Mouse (Mus musculus) midbrain, embryonic 14.5 days (tissue): ENCODE measurements around the gene Cela1. TPM values are rescaled to one million over a fixed set of nuclear protein-coding genes. Genes with fewer than 3 reads are reported as not detected.
A peak's percentile ranks its signal among the peaks of the same experiment; 100 is the strongest.

Source experiments
- ATAC-seq: fragments of 200-750 bp; cut with Nextera tagmentation; 2 replicates; pipeline ENCODE4 v1.8.0; 2017; ENCODE audit warnings: moderate number of reproducible peaks, moderate library complexity; ENCODE audit not compliant: low FRiP score, low TSS enrichment
- DNase-seq: peaks from one replicate; pipeline ENCODE4 v3.0.0-alpha.2; 2015
- H3K27ac ChIP-seq: fragments of 300-500 bp; sonication (generic); replicated peaks from 2 replicates; pipeline ENCODE4 v1.5.1; 2014; ENCODE audit warnings: mild to moderate bottlenecking, low read depth, low read length, moderate library complexity
- H3K27me3 ChIP-seq: fragments of 300-500 bp; sonication (generic); 2 replicates; pipeline ENCODE4 v1.6.1; 2014; ENCODE audit warnings: low read length, control low read depth, mixed read lengths; ENCODE audit not compliant: control insufficient read depth, insufficient read depth
- H3K36me3 ChIP-seq: fragments of 300-500 bp; sonication (generic); 2 replicates; pipeline ENCODE4 v1.6.1; 2014; ENCODE audit warnings: low read length, control low read depth; ENCODE audit not compliant: control insufficient read depth, insufficient read depth
- H3K4me1 ChIP-seq: fragments of 300-500 bp; sonication (generic); 2 replicates; pipeline ENCODE4 v1.6.1; 2014; ENCODE audit warnings: mild to moderate bottlenecking, antibody characterized with exemption, low read length, control low read depth; ENCODE audit not compliant: control insufficient read depth, insufficient read depth
- H3K4me2 ChIP-seq: fragments of 300-500 bp; sonication (generic); 2 replicates; pipeline ENCODE4 v1.6.1; 2014; ENCODE audit warnings: mild to moderate bottlenecking, low read length, moderate library complexity
- H3K4me3 ChIP-seq: fragments of 300-500 bp; sonication (generic); replicated peaks from 2 replicates; pipeline ENCODE4 v1.5.1; 2014; ENCODE audit warnings: low read depth, low read length
- H3K9ac ChIP-seq: fragments of 300-500 bp; sonication (generic); replicated peaks from 2 replicates; pipeline ENCODE4 v1.6.1; 2014; ENCODE audit warnings: mild to moderate bottlenecking, low read length, moderate library complexity
- H3K9me3 ChIP-seq: fragments of 300-500 bp; sonication (generic); 2 replicates; pipeline ENCODE4 v1.6.1; 2016; ENCODE audit warnings: low read length, control low read depth, mixed read lengths; ENCODE audit not compliant: control insufficient read depth
- WGBS: fragments of 180-500 bp; shearing (Covaris S2); extraction: QIAGEN DNeasy Blood & Tissue Kit; methylation state at CpG from one replicate; pipeline ENCODE4 v1.1.7; 2014; 5-methylcytosine and 5-hydroxymethylcytosine counted together
- polyA plus RNA-seq: library from polyadenylated mRNA; unstranded; fragments of >200 nt; fragmentation: Nextera tagmentation; extraction: Ambion mirVana; gene quantifications from 2 replicates; pipeline ENCODE4 v1.2.1, GENCODE M21; 2014

The Cela1 gene
- polyA plus RNA-seq, 1 experiment from 2014 or later = 0.74 TPM

GRCm38 (mm10) chr15:100684450-100684849 lies 3.3 kb downstream of the Cela1 start:
- ATAC-seq (no peak), DNase-seq (no peak)
- H3K27ac ChIP-seq = no peak overlapping the region
- H3K4me2 ChIP-seq = no peak overlapping the region
- no peaks in the 10 kb centered on the region for H3K9me3 ChIP-seq
- no peak overlapping the region for H3K4me3 ChIP-seq
- H3K36me3 ChIP-seq = no peaks in the 10 kb centered on the region
- H3K27me3 ChIP-seq = no peaks in the 10 kb centered on the region
- H3K4me1 ChIP-seq = no peaks in the 10 kb centered on the region
- H3K9ac ChIP-seq = no peak overlapping the region
- WGBS = 73% methylated on average over 10 of the region's 10 CpGs

- Histone ChIP-seq H3K27me3 (no peaks in the 10 kb centered on the region), H3K4me3 (no peak overlapping the region), H3K27ac (no peak overlapping the region), H3K36me3 (no peaks in the 10 kb centered on the region), H3K9ac (no peak overlapping the region), H3K4me1 (no peaks in the 10 kb centered on the region), H3K9me3 (no peaks in the 10 kb centered on the region), H3K4me2 (no peak overlapping the region)
- no peak for ATAC-seq
- WGBS = 45% methylated on average over 2 of the region's 2 CpGs
- peak; percentile 87 for DNase-seq
These were observed 4.7 kb downstream of the Cela1 start for GRCm38 (mm10) chr15:100683041-100683440.

- no peak overlapping the region for H3K4me3 ChIP-seq
- no peak for ATAC-seq
- H3K36me3 ChIP-seq = no peaks in the 10 kb centered on the region
- no peaks in the 10 kb centered on the region for H3K4me1 ChIP-seq
- H3K9me3 ChIP-seq = no peaks in the 10 kb centered on the region
- no peak overlapping the region for H3K9ac ChIP-seq
- WGBS = 28% methylated on average over 7 of the region's 7 CpGs
- no peaks in the 10 kb centered on the region for H3K27me3 ChIP-seq
- H3K27ac ChIP-seq = no peak overlapping the region
- DNase-seq = no peak
- no peak overlapping the region for H3K4me2 ChIP-seq
These were observed 6.0 kb downstream of the Cela1 start for GRCm38 (mm10) chr15:100681770-100682169.

- DNase-seq (no peak), ATAC-seq (no peak)
- WGBS = 65% methylated on average over 3 of the region's 3 CpGs
- Histone ChIP-seq H3K27ac (no peak overlapping the region), H3K4me2 (no peak overlapping the region), H3K4me3 (no peak overlapping the region), H3K4me1 (no peaks in the 10 kb centered on the region), H3K27me3 (no peaks in the 10 kb centered on the region), H3K36me3 (no peaks in the 10 kb centered on the region), H3K9ac (no peak overlapping the region), H3K9me3 (no peaks in the 10 kb centered on the region)
These were observed 7.3 kb downstream of the Cela1 start for GRCm38 (mm10) chr15:100680381-100680780.

- WGBS = 94% methylated on average over 14 of the region's 14 CpGs
- Histone ChIP-seq H3K27ac (no peak overlapping the region), H3K4me3 (no peak overlapping the region), H3K36me3 (no peaks in the 10 kb centered on the region), H3K9me3 (no peaks in the 10 kb centered on the region), H3K27me3 (no peaks in the 10 kb centered on the region), H3K9ac (no peak overlapping the region), H3K4me2 (no peak overlapping the region), H3K4me1 (no peaks in the 10 kb centered on the region)
- ATAC-seq (no peak), DNase-seq (no peak)
These were observed 8.7 kb downstream of the Cela1 start for GRCm38 (mm10) chr15:100679005-100679404.

GRCm38 (mm10) chr15:100678581-100678980 lies 9.1 kb downstream of the Cela1 start:
- H3K9me3 ChIP-seq = no peaks in the 10 kb centered on the region
- no peak for ATAC-seq
- H3K4me1 ChIP-seq = no peaks in the 10 kb centered on the region
- 85% methylated on average over 12 of the region's 12 CpGs for WGBS
- no peak overlapping the region for H3K9ac ChIP-seq
- DNase-seq = no peak
- no peak overlapping the region for H3K27ac ChIP-seq
- H3K4me3 ChIP-seq = no peak overlapping the region
- no peaks in the 10 kb centered on the region for H3K36me3 ChIP-seq
- H3K4me2 ChIP-seq = no peak overlapping the region
- no peaks in the 10 kb centered on the region for H3K27me3 ChIP-seq

GRCm38 (mm10) chr15:100677675-100678074 lies 10.0 kb downstream of the Cela1 start:
- no peak for DNase-seq
- no peaks in the 10 kb centered on the region for H3K4me1 ChIP-seq
- no peaks in the 10 kb centered on the region for H3K36me3 ChIP-seq
- H3K9ac ChIP-seq = no peak overlapping the region
- H3K4me2 ChIP-seq = no peak overlapping the region
- no peaks in the 10 kb centered on the region for H3K27me3 ChIP-seq
- no peaks in the 10 kb centered on the region for H3K9me3 ChIP-seq
- ATAC-seq = no peak
- no peak overlapping the region for H3K4me3 ChIP-seq
- no peak overlapping the region for H3K27ac ChIP-seq
- 92% methylated on average over 8 of the region's 8 CpGs for WGBS

GRCm38 (mm10) chr15:100676521-100676920 lies 11.2 kb downstream of the Cela1 start:
- H3K27me3 ChIP-seq = no peaks in the 10 kb centered on the region
- 77% methylated on average over 1 of the region's 1 CpGs for WGBS
- no peaks in the 10 kb centered on the region for H3K9me3 ChIP-seq
- DNase-seq (no peak), ATAC-seq (no peak)
- no peak overlapping the region for H3K9ac ChIP-seq
- H3K4me3 ChIP-seq = no peak overlapping the region
- no peak overlapping the region for H3K4me2 ChIP-seq
- no peaks in the 10 kb centered on the region for H3K4me1 ChIP-seq
- no peaks in the 10 kb centered on the region for H3K36me3 ChIP-seq
- no peak overlapping the region for H3K27ac ChIP-seq

GRCm38 (mm10) chr15:100675486-100675885 lies 12.2 kb downstream of the Cela1 start:
- no peak overlapping the region for H3K4me3 ChIP-seq
- ATAC-seq (no peak), DNase-seq (no peak)
- 68% methylated on average over 3 of the region's 3 CpGs for whole genome bisulfite sequencing
- no peaks in the 10 kb centered on the region for H3K27me3 ChIP-seq
- H3K4me2 ChIP-seq = no peak overlapping the region
- no peak overlapping the region for H3K9ac ChIP-seq
- H3K36me3 ChIP-seq = no peaks in the 10 kb centered on the region
- H3K4me1 ChIP-seq = no peaks in the 10 kb centered on the region
- H3K9me3 ChIP-seq = no peaks in the 10 kb centered on the region
- no peak overlapping the region for H3K27ac ChIP-seq
